Mouse (Mus musculus) lung, adult 18-20 months (tissue): ENCODE measurements around the gene Iqca.

Experiments
- DNase-seq, 2 experiments: peaks; one replicate each; pipeline ENCODE4 v3.0.0; 2022; ENCODE audit warnings: mixed read lengths in 2 of 2

Gene Iqca

GRCm38 (mm10) chr1:90131982-90132381 is 21.2 kb downstream of the Iqca start:
- no peak for DNase-seq

- no peak for DNase-seq
Measured at GRCm38 (mm10) chr1:90124561-90124960, 28.6 kb downstream of the Iqca start.

GRCm38 (mm10) chr1:90120706-90121105 is 32.5 kb downstream of the Iqca start:
- no peak for DNase-seq

GRCm38 (mm10) chr1:90119214-90119613 is 34.0 kb downstream of the Iqca start:
- no peak for DNase-seq

- peak in 1 of 2 experiments; percentile 30 for DNase-seq
Measured at GRCm38 (mm10) chr1:90117207-90117606, 36.0 kb downstream of the Iqca start.

GRCm38 (mm10) chr1:90114586-90114985 is 38.6 kb downstream of the Iqca start:
- DNase-seq, result no peak

- DNase-seq, result no peak
Measured at GRCm38 (mm10) chr1:90113655-90114244, 39.5 kb downstream of the Iqca start.

- DNase-seq, result no peak
Measured at GRCm38 (mm10) chr1:90112669-90113068, 40.5 kb downstream of the Iqca start.

- no peak for DNase-seq
Measured at GRCm38 (mm10) chr1:90111198-90111839, 41.9 kb downstream of the Iqca start.

GRCm38 (mm10) chr1:90103896-90104487 is 49.2 kb downstream of the Iqca start:
- peak; percentile 22 to 60 for DNase-seq

GRCm38 (mm10) chr1:90100360-90101232 is 52.6 kb downstream of the Iqca start:
- peak; percentile 35 to 36 for DNase-seq

- no peak for DNase-seq
Measured at GRCm38 (mm10) chr1:90092816-90093493, 60.2 kb downstream of the Iqca start.

- no peak for DNase-seq
Measured at GRCm38 (mm10) chr1:90088192-90088990, 64.8 kb downstream of the Iqca start.

- no peak for DNase-seq
Measured at GRCm38 (mm10) chr1:90086461-90086860, 66.7 kb downstream of the Iqca start.

- DNase-seq, result no peak
Measured at GRCm38 (mm10) chr1:90085526-90086157, 67.6 kb downstream of the Iqca start.

- no peak for DNase-seq
Measured at GRCm38 (mm10) chr1:90076291-90076690, 76.9 kb downstream of the Iqca start.

- no peak for DNase-seq
Measured at GRCm38 (mm10) chr1:90074779-90075178, 78.4 kb downstream of the Iqca start.

GRCm38 (mm10) chr1:90071812-90072580 is 81.2 kb downstream of the Iqca start:
- no peak for DNase-seq

- peak; percentile 44 to 48 for DNase-seq
Measured at GRCm38 (mm10) chr1:90060599-90060998, 92.6 kb downstream of the Iqca start.

- no peak for DNase-seq
Measured at GRCm38 (mm10) chr1:90060054-90060453, 93.1 kb downstream of the Iqca start.

GRCm38 (mm10) chr1:90054991-90055390 is 98.2 kb downstream of the Iqca start:
- no peak for DNase-seq
